In the genomic region with DNA sequence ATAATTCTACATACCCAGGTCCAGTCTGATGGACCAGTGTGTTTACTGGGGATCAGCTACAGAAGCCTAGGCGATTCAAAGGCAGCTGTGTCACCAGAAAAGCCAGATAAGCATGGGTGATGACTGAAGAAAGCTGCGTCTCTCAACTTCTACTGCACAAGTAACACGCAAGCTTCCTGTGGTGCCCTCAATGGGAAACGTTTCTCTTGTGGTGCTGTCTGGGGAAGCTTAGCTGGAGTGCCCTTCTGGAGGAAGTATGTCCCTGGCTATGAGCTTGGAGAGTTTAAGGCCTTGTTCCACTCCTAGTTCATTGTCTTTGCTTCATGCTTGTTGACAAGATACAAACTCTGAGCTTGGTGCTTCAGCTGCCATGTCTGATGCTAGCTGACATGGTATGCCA, we compare ENCODE assay signal across 28 mouse cellular contexts.
A peak's percentile ranks its signal among the peaks of the same experiment; 100 is the strongest.
DNase-seq lines count a peak whose midpoint lies in the region; ATAC-seq lines count a peak whose summit lies in the region.
"Had no signal": no experiment of that assay in that cellular context is flagged by ENCODE, and none has a peak within 500 bp of the region (broad histone marks: within the 10 kb centered on the region; RNA-seq: fewer than 3 reads in every experiment).

No protein-coding gene starts in this region.

- H3K9me3 ChIP-seq in megakaryocyte, embryonic 14.5 days, result no peaks in the 10 kb centered on the region
- H3K9me3 ChIP-seq: embryonic facial prominence, embryonic 13.5 days; embryonic facial prominence, embryonic 15.5 days; forebrain, embryonic 10.5 days; forebrain, embryonic 12.5 days; G1E had no signal

- no peak for DNase-seq in kidney, adult 18-20 months
- no peak for DNase-seq in adrenal gland, postnatal 4 days (ENCODE audit: low spot score in 2 of 2)
- DNase-seq: adrenal gland, adult 8-10 months; adrenal gland, postnatal 14 days; adrenal gland, postnatal 36 days; B cell, adult 2 months; cerebellum, adult 11 months; cerebellum, adult 18-20 months; cerebellum, adult 8-10 months; cerebellum, adult 9-11 months; cerebellum, postnatal 14 days; cerebellum, postnatal 36 days; embryo, embryonic 11 days had no signal

- H3K4me3 ChIP-seq in megakaryocyte, embryonic 14.5 days (replicated peaks), result peak overlapping the region; percentile 19
- H3K4me3 ChIP-seq: embryonic facial prominence, embryonic 13.5 days; embryonic facial prominence, embryonic 15.5 days; erythroblast, embryonic 14.5 days; forebrain, embryonic 10.5 days; forebrain, embryonic 12.5 days had no signal

- no peaks in the 10 kb centered on the region for H3K27me3 ChIP-seq in megakaryocyte, embryonic 14.5 days (replicated peaks)
- H3K27me3 ChIP-seq: CH12.LX; embryonic facial prominence, embryonic 13.5 days; embryonic facial prominence, embryonic 15.5 days; forebrain, embryonic 12.5 days; Patski had no signal

- ATAC-seq in megakaryocyte, adult 5-6 weeks (ENCODE audit: poor library complexity, severe bottlenecking), result no peak
- ATAC-seq in granulocyte monocyte progenitor cell, adult 5-6 weeks (replicated peaks; ENCODE audit: poor library complexity, severe bottlenecking), result peak; percentile 56
- ATAC-seq: activated CD4-positive, CD25-positive, alpha-beta regulatory T cell, adult 4 months; CD4-positive, CD25-positive, alpha-beta regulatory T cell, adult 4 months; forebrain, embryonic 14.5 days; forebrain, embryonic 16.5 days; Patski had no signal

- H3K36me3 ChIP-seq in megakaryocyte, embryonic 14.5 days (replicated peaks; ENCODE audit: low read length), result peaks cover 83% of the 10 kb centered on the region

- peaks cover 78% of the 10 kb centered on the region for H3K4me1 ChIP-seq in megakaryocyte, embryonic 14.5 days
- H3K4me1 ChIP-seq: embryonic facial prominence, embryonic 13.5 days; embryonic facial prominence, embryonic 15.5 days; forebrain, embryonic 10.5 days; forebrain, embryonic 12.5 days had no signal
